Mouse (Mus musculus): ENCODE data around the gene Nckap5l. TPM values are rescaled to one million over a fixed set of nuclear protein-coding genes. Genes with fewer than 3 reads are reported as not detected.
"Not testable (repeated sequence)": the region's sequence is repeated elsewhere in the genome, so short reads cannot be mapped to it uniquely, and the experiment has no call there.

The Nckap5l gene
- total RNA-seq, 2 experiments from 2014 or later, result 6.9 to 8.8 TPM

DNA sequence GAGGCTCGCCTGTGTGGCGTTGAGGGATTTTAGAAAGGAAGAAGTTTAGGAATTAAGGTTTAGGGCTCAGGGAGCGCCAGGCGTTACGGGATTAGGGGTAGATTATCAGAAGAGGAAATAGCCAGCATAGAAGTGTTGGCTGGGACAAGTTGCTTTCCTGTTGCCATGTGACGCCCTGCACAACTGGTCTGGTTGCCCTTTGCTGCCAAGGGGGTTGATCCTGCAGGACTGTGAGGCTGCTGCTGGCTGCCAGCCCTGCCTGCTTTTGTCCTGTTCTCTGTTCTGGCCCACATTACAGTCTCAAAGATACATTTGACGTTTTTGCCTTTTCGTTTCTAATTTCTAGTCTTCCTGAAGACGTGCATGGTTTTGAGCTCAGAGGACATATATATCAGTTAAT is 52.4 kb downstream of the Nckap5l start:
- intact Hi-C loops (cut with DNase I), result no loop called here
- peak in 1 of 2 experiments; percentile 40 for DNase-seq

GRCm38 (mm10) chr15:99403159-99403889 is 54.2 kb downstream of the Nckap5l start:
- DNase-seq, result no peak
- intact Hi-C loops (cut with DNase I), result no loop called here

DNA sequence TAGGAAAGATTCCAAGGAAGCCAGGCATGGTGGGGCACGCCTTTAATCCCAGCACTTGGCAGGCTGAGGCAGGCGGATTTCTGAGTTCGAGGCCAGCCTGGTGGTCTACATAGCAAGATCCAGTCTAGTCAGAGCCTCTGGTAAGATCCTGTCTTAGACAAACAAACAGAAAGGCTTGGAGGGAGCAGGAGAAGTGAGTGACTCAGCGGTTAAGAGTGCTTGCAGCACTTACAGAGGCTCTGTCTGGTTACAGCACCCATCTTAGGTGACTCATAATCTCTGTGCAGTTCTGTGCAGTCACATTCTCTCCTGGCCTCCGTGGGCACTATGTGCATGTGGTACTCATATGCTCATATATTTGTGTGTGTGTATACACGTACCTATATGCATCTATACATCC is 56.9 kb downstream of the Nckap5l start:
- intact Hi-C loops (cut with DNase I), result no loop called here
- DNase-seq, result no peak

GRCm38 (mm10) chr15:99399503-99400245 is 57.9 kb downstream of the Nckap5l start:
- DNase-seq, result peak in 1 of 2 experiments; percentile 45
- intact Hi-C loops (cut with DNase I), result no loop called here

DNA sequence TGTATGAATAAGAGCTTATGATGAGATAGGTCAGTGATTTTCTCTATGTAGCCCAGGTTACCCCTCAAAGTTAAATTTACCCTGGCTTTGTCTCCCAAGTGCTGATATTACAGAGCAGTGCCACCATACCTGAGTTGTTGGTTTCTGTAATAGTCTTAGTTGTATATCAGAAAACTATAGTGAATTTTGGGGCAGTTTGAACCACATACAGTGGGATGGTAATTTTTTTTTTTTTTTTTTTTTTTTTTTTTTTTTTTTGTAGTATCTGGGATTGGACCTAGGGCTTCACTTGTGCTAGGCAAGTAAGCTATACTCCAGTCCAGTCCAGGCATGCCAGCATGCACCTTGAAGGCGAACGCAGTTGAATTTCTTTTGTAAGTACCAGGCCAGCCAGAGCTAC is 59.9 kb downstream of the Nckap5l start:
- intact Hi-C loops (cut with DNase I), result no loop called here

DNA sequence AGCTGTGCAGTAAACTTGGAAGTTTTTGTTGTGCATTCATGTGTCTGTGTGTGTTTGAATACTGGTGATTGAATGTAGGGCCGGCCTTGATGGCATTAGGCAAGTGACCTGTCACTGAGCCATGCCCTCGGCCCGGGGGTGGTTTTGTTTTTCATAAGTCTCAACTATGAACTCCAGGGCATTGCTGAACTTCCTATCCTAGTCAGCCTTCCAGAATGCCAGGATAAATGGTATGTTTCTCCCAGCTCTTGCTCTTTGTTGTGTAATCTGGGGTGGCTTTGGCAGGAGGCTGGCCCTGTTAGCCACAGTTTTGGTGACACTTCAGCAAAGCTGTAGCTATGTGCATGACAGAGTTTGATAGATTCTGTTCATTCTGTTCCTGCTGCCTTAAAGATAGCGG is 60.7 kb downstream of the Nckap5l start:
- intact Hi-C loops (cut with DNase I), result no loop called here
- no peak for DNase-seq

More for the DNA sequence above, 59.9 kb downstream of the Nckap5l start:
- no peak for DNase-seq

GRCm38 (mm10) chr15:99396462-99396861 is 61.1 kb downstream of the Nckap5l start:
- no peak for DNase-seq
- intact Hi-C loops (cut with DNase I), result no loop called here

GRCm38 (mm10) chr15:99393386-99394252 is 63.9 kb downstream of the Nckap5l start:
- no peak for DNase-seq
- intact Hi-C loops (cut with DNase I), result no loop called here

DNA sequence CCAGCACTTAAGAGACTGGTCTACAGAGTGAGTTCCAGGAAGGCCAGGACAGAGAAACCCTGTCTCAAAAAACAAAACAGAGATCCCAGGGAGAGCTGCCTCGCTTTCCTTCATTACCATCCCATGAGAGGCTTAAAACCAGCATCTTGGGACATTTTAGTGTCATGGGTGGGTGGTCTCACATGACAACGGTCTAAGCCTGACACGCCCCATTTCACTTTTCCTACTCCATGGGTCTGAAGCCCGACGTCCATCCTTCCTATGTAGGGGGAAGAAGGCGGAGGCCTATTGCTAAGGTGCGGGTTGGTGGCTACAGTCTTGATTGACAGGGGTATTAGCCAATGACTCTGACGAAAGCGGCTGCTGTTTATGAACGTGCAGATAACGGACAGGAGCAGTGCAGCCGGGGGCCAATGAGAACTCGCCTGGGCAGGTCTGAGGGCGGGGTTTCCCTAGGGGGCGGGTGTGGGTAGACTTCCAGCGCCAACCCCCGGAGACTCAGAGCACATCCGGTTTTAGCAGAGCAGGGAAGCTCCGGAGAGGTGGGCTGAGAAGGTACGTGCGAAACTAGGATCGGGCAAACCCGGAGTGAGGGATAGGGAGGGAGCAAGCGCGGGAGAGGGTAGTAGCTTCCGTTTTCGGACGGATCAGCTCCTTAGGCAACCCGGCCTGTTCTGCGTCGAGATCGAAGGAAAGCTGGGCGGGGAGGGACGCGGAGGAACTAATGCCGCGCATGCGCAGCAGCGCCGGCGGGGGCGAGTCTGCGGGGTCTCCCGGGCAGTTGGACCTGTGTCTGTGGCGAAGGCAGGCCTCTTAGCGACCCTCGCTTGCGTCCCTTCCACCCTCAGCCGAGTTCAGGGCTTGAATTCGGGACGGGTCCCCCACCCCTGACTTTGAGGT is 64.8 kb downstream of the Nckap5l start, which contains the start of gene Tmbim6:
Gene Tmbim6 (plus strand): TSS at position 397 of the 900 bp plus-strand sequence.
- intact Hi-C loops (cut with DNase I), result no loop called here
- peak; percentile 96 to 97 for DNase-seq

DNA sequence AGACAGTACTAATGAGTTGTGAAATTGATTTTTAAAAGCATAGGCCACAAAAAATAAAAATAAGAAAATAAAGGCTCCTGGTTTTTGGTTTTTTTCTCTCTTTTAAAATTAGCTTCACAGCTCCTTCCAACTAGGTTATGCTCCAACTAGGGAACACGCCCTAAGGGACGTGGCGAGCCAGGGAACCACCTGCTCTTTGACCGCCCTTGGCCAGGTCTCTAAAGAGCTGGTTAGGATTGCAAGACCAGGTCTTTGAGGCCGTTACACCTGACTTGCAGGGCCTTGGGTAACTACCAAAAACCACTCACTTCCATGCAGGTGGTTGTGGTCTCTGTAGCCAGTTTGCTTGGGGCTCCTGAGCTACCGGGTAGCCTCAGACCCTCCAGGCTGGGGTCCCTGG is 65.6 kb downstream of the Nckap5l start:
- intact Hi-C loops (cut with DNase I), result no loop called here
- no peak for DNase-seq

GRCm38 (mm10) chr15:99390472-99391401 is 66.8 kb downstream of the Nckap5l start:
- DNase-seq, result no peak
- intact Hi-C loops (cut with DNase I), result no loop called here

DNA sequence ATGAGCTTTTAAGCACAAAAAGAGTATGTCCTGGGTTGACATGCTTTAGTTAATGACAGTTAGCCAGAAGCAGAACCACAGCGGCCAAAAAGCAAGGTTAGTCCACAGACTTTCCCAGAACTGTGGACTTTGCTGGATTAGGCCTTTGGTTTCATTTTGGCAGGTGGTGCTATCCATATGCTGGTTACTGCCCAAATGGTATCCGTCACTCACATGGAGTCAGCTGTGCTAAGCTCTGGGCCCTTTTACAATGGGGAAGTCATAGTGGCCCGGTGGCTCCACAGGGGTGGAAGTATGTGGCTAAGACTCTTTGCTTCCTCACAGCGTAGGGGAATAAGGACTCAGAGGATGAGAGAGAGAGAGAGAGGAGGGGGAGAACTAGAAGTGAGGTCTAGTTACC is 69.6 kb downstream of the Nckap5l start:
- no peak for DNase-seq
- intact Hi-C loops (cut with DNase I), result no loop called here

DNA sequence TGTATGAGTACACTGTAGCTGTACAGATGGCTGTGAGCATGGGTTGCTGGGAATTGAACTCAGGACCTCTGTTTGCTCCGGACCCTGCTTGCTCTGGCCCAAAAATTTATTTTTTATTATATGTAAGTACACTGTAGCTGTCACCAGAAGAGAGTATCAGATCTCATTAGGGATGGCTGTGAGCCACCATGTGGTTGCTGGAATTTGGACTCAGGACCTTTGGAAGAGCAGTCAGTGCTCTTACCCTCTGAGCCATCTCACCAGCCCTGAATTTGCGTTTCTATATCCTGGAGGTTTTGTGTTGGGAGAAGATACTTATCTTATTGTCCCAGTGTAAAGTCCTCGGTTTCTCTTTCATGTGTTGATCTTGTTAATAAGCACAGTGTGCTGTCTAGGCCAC is 70.8 kb downstream of the Nckap5l start:
- intact Hi-C loops (cut with DNase I), result no loop called here
- no peak for DNase-seq

GRCm38 (mm10) chr15:99386110-99386509 is 71.4 kb downstream of the Nckap5l start:
- DNase-seq; intact Hi-C loops (cut with DNase I): not testable (repeated sequence)

DNA sequence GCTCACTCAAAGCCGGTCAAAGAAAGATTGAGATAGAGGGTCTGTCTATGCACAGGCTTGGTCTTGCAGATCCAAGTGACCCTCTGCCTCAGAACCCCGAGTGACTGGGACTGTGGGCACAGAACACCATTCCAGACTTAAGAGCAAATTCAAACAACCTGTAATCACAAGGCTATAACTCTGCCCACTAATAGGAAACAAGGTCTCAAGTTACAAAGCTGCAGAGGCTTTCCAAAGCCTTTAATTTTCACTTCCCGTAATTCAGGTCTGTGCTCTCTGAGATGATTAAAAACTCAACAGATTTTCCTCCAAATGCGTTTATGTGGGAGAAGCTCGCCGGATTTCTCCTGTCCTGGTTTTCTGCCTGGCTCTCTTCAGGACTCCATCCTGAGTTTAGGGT is 73.5 kb downstream of the Nckap5l start:
- no peak for DNase-seq
- intact Hi-C loops (cut with DNase I), result no loop called here

DNA sequence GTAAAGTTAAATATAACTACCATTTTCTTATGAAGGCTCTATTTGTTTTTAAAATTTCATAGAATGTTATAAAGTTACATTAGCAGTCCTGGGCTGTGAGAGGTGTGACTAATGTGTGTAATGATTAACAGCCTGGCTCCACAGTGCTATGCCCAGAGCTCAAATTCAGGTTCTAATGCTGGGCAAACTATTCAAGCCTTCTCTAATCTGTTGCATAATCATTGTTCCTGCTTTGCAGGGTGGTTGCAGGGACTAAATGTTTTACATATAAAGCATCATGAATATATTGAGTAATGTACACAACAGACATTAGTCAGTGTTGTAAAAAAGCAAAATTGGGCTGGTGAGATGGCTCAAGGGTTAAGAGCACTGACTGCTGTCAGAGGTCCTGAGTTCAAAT is 74.7 kb downstream of the Nckap5l start:
- intact Hi-C loops (cut with DNase I), result no loop called here
- DNase-seq, result no peak

GRCm38 (mm10) chr15:99376240-99376639 is 81.3 kb downstream of the Nckap5l start:
- intact Hi-C loops (cut with DNase I), result no loop called here
- no peak for DNase-seq

DNA sequence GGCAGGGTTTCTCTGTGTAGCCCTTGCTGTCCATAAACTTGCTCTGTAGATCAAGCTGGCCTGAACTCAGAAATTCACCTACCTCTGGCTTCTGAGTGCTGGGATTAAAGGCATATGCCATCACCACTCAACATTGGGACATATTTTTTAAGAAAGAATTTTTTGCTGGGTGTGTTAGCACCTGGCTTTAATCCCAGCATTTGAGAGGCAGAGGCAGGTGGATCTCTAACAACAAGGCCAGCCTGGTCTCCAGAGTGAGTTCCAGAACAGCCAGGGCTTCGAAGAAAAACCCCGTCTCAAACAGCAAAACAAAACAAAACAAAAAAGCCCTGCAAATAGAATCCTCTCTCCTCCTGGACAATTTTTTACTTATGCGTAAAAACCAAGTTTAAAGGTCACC is 82.0 kb downstream of the Nckap5l start:
- intact Hi-C loops (cut with DNase I), result no loop called here
- DNase-seq, result no peak

- intact Hi-C loops (cut with DNase I), result no loop called here
- DNase-seq, result no peak
These were observed 82.5 kb downstream of the Nckap5l start for GRCm38 (mm10) chr15:99375036-99375435.
